Mouse (Mus musculus): ENCODE data around the gene Spsb3.

DNA sequence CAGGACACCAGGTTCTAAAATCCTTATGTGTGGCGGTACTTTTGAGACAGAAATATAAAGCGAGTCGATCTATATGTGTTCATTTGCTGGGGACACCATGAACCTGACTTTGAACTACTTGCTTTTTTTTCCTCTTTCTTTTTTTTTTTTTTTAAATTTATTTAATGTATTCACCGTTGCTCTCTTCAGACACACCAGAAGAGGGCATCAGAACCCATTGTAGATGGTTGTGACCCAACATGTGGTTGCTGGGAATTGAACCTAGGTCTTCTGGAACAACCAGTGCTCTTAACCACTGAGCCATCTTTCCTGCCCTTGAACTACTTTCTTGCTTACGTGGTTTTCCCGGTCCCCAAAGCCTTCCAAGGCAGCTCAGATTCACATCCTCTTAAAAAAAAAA, 50.8 kb downstream of the Spsb3 start:
- TF ChIP-seq CTCF (IDR thresholded peaks at IDR 0.05; ENCODE audit: extremely low read depth, insufficient read depth, insufficient read length, insufficient replicate concordance) (no peak), POLR2A (IDR thresholded peaks at IDR 0.05; ENCODE audit: low read depth, low read length) (no peak)
